Mouse (Mus musculus): ENCODE results near the gene Olfr1242. TPM values are rescaled to one million over a fixed set of nuclear protein-coding genes. Genes with fewer than 3 reads are reported as not detected.

Olfr1242 gene
- not detected in 2 replicates for polyA plus RNA-seq (2015; fragmentation: Nextera tagmentation; extraction: Ambion mirVana)

DNA sequence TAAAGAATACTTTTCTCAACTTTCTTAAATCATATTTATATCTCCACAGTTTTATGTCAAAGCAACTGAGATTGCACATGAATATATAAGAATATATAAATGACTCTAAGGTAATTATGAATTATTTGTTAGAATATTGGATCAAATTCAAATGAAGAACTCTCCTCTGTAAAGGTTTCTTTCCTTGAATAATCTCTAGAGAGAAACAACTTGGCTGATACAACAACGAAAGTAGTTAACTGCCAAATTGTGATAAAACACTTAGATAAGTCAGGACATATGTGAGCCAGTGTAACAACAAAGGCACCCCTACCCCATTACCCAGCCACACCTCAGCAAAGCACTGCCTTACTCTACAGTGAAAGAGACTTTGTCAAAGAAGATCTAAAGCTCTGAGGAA, at the start of gene Olfr1242:
Olfr1242 (minus strand) TSS at position 101 of the 400 bp plus-strand sequence.
- Histone ChIP-seq H3K4me1 (ENCODE audit: control insufficient read depth, insufficient read depth, low read length) (no peaks in the 10 kb centered on the region), H3K27ac (ENCODE audit: low read length) (no peak within 1 kb of the TSS), H3K36me3 (ENCODE audit: control insufficient read depth, insufficient read depth, low read length) (no peaks in the 10 kb centered on the region), H3K4me2 (ENCODE audit: low read depth, low read length) (no peak within 1 kb of the TSS), H3K9me3 (replicated peaks; ENCODE audit: control insufficient read depth, low read length) (no peaks in the 10 kb centered on the region), H3K9ac (ENCODE audit: low read length) (no peak within 1 kb of the TSS), H3K27me3 (ENCODE audit: control insufficient read depth, insufficient read depth, low read length) (no peaks in the 10 kb centered on the region), H3K4me3 (replicated peaks; ENCODE audit: low read length) (no peak within 1 kb of the TSS)
- ATAC-seq (ENCODE audit: insufficient read depth, low FRiP score): no peak
- WGBS: 54% methylated on average over 1 of the region's 1 CpGs

DNA sequence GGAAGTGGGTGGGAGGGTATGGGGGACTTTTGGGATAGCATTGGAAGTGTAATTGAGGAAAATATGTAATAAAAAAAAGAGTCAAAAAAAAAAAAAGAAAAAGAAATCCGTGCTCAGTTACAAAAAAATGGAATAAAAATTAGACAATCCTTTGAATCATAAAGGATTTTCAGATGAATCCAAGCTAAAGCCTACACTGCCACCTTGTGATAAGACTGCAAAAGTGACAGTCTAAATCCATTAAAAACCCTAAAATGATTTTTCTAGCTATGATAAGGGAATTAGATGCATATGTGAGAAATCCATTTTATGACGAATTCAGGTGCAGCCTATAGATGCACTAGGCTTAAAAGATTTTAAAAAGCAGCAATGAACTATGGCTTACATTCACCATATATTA, 46.4 kb upstream of the Olfr1242 start:
- WGBS: 41% methylated on average over 2 of the region's 2 CpGs
- no peaks in the 10 kb centered on the region for H3K36me3 ChIP-seq (ENCODE audit: control insufficient read depth, insufficient read depth, low read length)
- no peak overlapping the region for H3K4me2 ChIP-seq (ENCODE audit: low read depth, low read length)
- no peaks in the 10 kb centered on the region for H3K27me3 ChIP-seq (ENCODE audit: control insufficient read depth, insufficient read depth, low read length)
- no peaks in the 10 kb centered on the region for H3K4me1 ChIP-seq (ENCODE audit: control insufficient read depth, insufficient read depth, low read length)
- no peaks in the 10 kb centered on the region for H3K9me3 ChIP-seq (replicated peaks; ENCODE audit: control insufficient read depth, low read length)
- H3K9ac ChIP-seq (ENCODE audit: low read length): no peak overlapping the region
- H3K27ac ChIP-seq (ENCODE audit: low read length): no peak overlapping the region
- no peak for ATAC-seq (ENCODE audit: insufficient read depth, low FRiP score)
- H3K4me3 ChIP-seq (replicated peaks; ENCODE audit: low read length): no peak overlapping the region

DNA sequence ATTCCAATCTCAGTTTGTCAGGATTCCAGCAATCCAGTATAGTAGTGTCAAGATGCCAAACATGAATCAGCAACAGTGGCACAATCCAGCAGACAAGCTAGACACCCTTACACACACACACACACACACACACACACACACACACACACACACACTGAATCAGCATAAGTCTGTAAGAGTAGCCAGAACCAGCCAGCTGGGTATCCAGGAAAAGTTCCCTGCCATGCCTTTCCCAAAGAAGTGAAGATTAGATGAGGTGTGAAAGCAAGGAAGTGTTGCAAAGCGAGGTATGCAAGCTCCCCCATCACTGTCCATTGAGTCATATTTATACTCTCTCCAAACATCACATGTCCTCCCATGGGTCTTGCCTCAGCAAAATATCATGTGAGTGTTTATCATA, 41.8 kb upstream of the Olfr1242 start:
- H3K36me3 ChIP-seq (ENCODE audit: control insufficient read depth, insufficient read depth, low read length): no peaks in the 10 kb centered on the region
- H3K4me1 ChIP-seq (ENCODE audit: control insufficient read depth, insufficient read depth, low read length): no peaks in the 10 kb centered on the region
- H3K4me3 ChIP-seq (replicated peaks; ENCODE audit: low read length): no peak overlapping the region
- no peaks in the 10 kb centered on the region for H3K27me3 ChIP-seq (ENCODE audit: control insufficient read depth, insufficient read depth, low read length)
- no peak overlapping the region for H3K27ac ChIP-seq (ENCODE audit: low read length)
- no peak overlapping the region for H3K4me2 ChIP-seq (ENCODE audit: low read depth, low read length)
- H3K9ac ChIP-seq (ENCODE audit: low read length): no peak overlapping the region
- 61% methylated on average over 1 of the region's 1 CpGs for WGBS
- no peaks in the 10 kb centered on the region for H3K9me3 ChIP-seq (replicated peaks; ENCODE audit: control insufficient read depth, low read length)
- no peak for ATAC-seq (ENCODE audit: insufficient read depth, low FRiP score)

DNA sequence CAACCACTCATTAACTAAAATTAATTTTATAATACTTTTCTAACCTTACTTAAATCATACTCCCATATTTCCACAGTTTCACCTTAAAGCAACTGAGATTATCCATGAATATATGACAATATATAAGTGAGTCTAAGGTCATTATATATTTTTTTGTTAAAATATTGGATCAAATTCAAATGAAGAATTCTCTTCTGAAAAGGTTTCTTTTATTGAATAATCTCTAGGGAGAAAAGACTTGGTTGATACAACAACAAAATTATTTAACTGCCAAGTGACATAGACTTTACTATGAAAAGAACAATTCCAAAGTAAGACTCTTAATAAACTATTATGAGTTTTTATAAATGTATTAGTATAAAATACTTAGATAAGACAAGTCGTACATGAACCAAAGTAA, 33.3 kb upstream of the Olfr1242 start, which contains the start of gene Olfr1243:
Olfr1243 (minus strand) TSS at position 101 of the 400 bp plus-strand sequence.
- Histone ChIP-seq H3K27ac (ENCODE audit: low read length) (no peak within 1 kb of the TSS), H3K4me1 (ENCODE audit: control insufficient read depth, insufficient read depth, low read length) (no peaks in the 10 kb centered on the region), H3K4me3 (replicated peaks; ENCODE audit: low read length) (no peak within 1 kb of the TSS), H3K36me3 (ENCODE audit: control insufficient read depth, insufficient read depth, low read length) (no peaks in the 10 kb centered on the region), H3K27me3 (ENCODE audit: control insufficient read depth, insufficient read depth, low read length) (no peaks in the 10 kb centered on the region), H3K4me2 (ENCODE audit: low read depth, low read length) (no peak within 1 kb of the TSS), H3K9me3 (replicated peaks; ENCODE audit: control insufficient read depth, low read length) (no peaks in the 10 kb centered on the region), H3K9ac (ENCODE audit: low read length) (no peak within 1 kb of the TSS)
- no peak for ATAC-seq (ENCODE audit: insufficient read depth, low FRiP score)
- whole genome bisulfite sequencing: 92% methylated on average over 1 of the region's 1 CpGs

DNA sequence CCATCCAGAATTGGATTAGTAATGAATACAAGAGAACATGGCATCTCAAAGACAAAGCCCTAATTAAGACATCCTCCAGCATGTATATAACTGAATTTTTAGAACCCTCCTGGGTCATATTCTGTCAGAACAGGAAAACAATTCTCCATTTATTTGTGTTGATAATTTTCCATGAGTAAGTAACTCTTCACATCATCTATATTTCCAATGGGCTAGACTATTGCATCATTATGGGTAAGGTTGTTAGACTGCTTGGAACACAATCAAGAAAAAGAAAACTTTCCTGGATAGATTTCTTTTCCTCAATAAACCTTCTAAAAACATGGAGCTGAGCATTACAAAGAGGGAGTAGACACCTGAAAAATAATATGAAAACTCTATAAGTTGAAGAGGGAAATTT, 11.1 kb downstream of the Olfr1242 start, which contains the start of gene Olfr1241:
Olfr1241 (minus strand) TSS at position 101 of the 400 bp plus-strand sequence.
- no peak for ATAC-seq (ENCODE audit: insufficient read depth, low FRiP score)
- no peaks in the 10 kb centered on the region for H3K9me3 ChIP-seq (replicated peaks; ENCODE audit: control insufficient read depth, low read length)

DNA sequence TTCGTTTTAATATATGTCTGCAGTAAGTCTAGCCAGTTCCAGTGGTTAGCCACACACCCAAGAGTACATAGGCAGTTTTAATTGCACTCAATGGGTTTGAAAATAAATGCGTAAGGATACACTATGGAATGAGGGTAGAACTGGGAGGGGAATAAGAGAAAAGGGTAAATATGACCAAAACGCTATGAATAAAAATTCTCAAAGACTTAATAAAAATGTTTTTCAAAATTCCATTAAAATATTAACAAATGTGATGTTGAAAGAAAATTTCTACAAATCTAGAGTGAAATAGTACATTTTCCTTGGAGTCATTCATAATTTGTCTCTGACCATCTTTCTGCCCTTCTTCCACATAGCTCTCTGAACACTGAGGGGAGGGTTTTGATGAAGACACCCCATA, 55.2 kb downstream of the Olfr1242 start, which contains the start of gene Olfr1240:
Olfr1240 (minus strand) TSS at position 101 of the 400 bp plus-strand sequence.
- Histone ChIP-seq H3K36me3 (ENCODE audit: control insufficient read depth, insufficient read depth, low read length) (no peaks in the 10 kb centered on the region), H3K4me2 (ENCODE audit: low read depth, low read length) (no peak within 1 kb of the TSS), H3K9me3 (replicated peaks; ENCODE audit: control insufficient read depth, low read length) (no peaks in the 10 kb centered on the region), H3K4me1 (ENCODE audit: control insufficient read depth, insufficient read depth, low read length) (no peaks in the 10 kb centered on the region), H3K9ac (ENCODE audit: low read length) (no peak within 1 kb of the TSS), H3K27ac (ENCODE audit: low read length) (no peak within 1 kb of the TSS), H3K27me3 (ENCODE audit: control insufficient read depth, insufficient read depth, low read length) (no peaks in the 10 kb centered on the region), H3K4me3 (replicated peaks; ENCODE audit: low read length) (no peak within 1 kb of the TSS)
- WGBS: 82% methylated on average over 3 of the region's 3 CpGs
- ATAC-seq (ENCODE audit: insufficient read depth, low FRiP score): no peak

More for the DNA sequence above, 11.1 kb downstream of the Olfr1242 start, which contains the start of gene Olfr1241:
- H3K4me1 ChIP-seq (ENCODE audit: control insufficient read depth, insufficient read depth, low read length): no peaks in the 10 kb centered on the region
- no peaks in the 10 kb centered on the region for H3K27me3 ChIP-seq (ENCODE audit: control insufficient read depth, insufficient read depth, low read length)
- H3K4me3 ChIP-seq (replicated peaks; ENCODE audit: low read length): no peak within 1 kb of the TSS
- H3K4me2 ChIP-seq (ENCODE audit: low read depth, low read length): no peak within 1 kb of the TSS
- H3K27ac ChIP-seq (ENCODE audit: low read length): no peak within 1 kb of the TSS
- no peaks in the 10 kb centered on the region for H3K36me3 ChIP-seq (ENCODE audit: control insufficient read depth, insufficient read depth, low read length)
- H3K9ac ChIP-seq (ENCODE audit: low read length): no peak within 1 kb of the TSS

Other genes with a start within 250 kb of the Olfr1242 start
- not detected in 2 replicates for gene Olfr1228, start 244.3 kb downstream of the Olfr1242 start, polyA plus RNA-seq (2015; fragmentation: Nextera tagmentation; extraction: Ambion mirVana)
- gene Olfr1229, start 210.3 kb downstream of the Olfr1242 start, polyA plus RNA-seq (2015; fragmentation: Nextera tagmentation; extraction: Ambion mirVana): not detected in 2 replicates
- not detected in 2 replicates for gene Olfr1230, start 201.1 kb downstream of the Olfr1242 start, polyA plus RNA-seq (2015; fragmentation: Nextera tagmentation; extraction: Ambion mirVana)
- gene Olfr1231, start 191.3 kb downstream of the Olfr1242 start, polyA plus RNA-seq (2015; fragmentation: Nextera tagmentation; extraction: Ambion mirVana): not detected in 2 replicates
- not detected in 2 replicates for gene Olfr1232, start 168.7 kb downstream of the Olfr1242 start, polyA plus RNA-seq (2015; fragmentation: Nextera tagmentation; extraction: Ambion mirVana)
- not detected in 2 replicates for gene Olfr1233, start 155.9 kb downstream of the Olfr1242 start, polyA plus RNA-seq (2015; fragmentation: Nextera tagmentation; extraction: Ambion mirVana)
- gene Olfr1234, start 133.5 kb downstream of the Olfr1242 start, polyA plus RNA-seq (2015; fragmentation: Nextera tagmentation; extraction: Ambion mirVana): not detected in 2 replicates
- gene Olfr1238, start 88.7 kb downstream of the Olfr1242 start, polyA plus RNA-seq (2015; fragmentation: Nextera tagmentation; extraction: Ambion mirVana): not detected in 2 replicates
- gene Olfr1239, start 77.9 kb downstream of the Olfr1242 start, polyA plus RNA-seq (2015; fragmentation: Nextera tagmentation; extraction: Ambion mirVana): not detected in 2 replicates
- not detected in 2 replicates for gene Olfr1240, start 55.3 kb downstream of the Olfr1242 start, polyA plus RNA-seq (2015; fragmentation: Nextera tagmentation; extraction: Ambion mirVana)
- gene Olfr1241, start 11.2 kb downstream of the Olfr1242 start, polyA plus RNA-seq (2015; fragmentation: Nextera tagmentation; extraction: Ambion mirVana): not detected in 2 replicates
- not detected in 2 replicates for gene Olfr1243, start 33.2 kb upstream of the Olfr1242 start, polyA plus RNA-seq (2015; fragmentation: Nextera tagmentation; extraction: Ambion mirVana)
- gene Olfr1245, start 80.1 kb upstream of the Olfr1242 start, polyA plus RNA-seq (2015; fragmentation: Nextera tagmentation; extraction: Ambion mirVana): not detected in 2 replicates
- not detected in 2 replicates for gene Olfr1246, start 94.8 kb upstream of the Olfr1242 start, polyA plus RNA-seq (2015; fragmentation: Nextera tagmentation; extraction: Ambion mirVana)
- gene Olfr1247, start 115.8 kb upstream of the Olfr1242 start, polyA plus RNA-seq (2015; fragmentation: Nextera tagmentation; extraction: Ambion mirVana): not detected in 2 replicates
- gene Olfr1248, start 119.9 kb upstream of the Olfr1242 start, polyA plus RNA-seq (2015; fragmentation: Nextera tagmentation; extraction: Ambion mirVana): not detected in 2 replicates
- not detected in 2 replicates for gene Olfr1249, start 136.6 kb upstream of the Olfr1242 start, polyA plus RNA-seq (2015; fragmentation: Nextera tagmentation; extraction: Ambion mirVana)
- not detected in 2 replicates for gene Olfr1250, start 163.1 kb upstream of the Olfr1242 start, polyA plus RNA-seq (2015; fragmentation: Nextera tagmentation; extraction: Ambion mirVana)
- not detected in 2 replicates for gene Olfr1251, start 173.6 kb upstream of the Olfr1242 start, polyA plus RNA-seq (2015; fragmentation: Nextera tagmentation; extraction: Ambion mirVana)
- gene Olfr1252, start 226.7 kb upstream of the Olfr1242 start, polyA plus RNA-seq (2015; fragmentation: Nextera tagmentation; extraction: Ambion mirVana): not detected in 2 replicates

Data from stomach, embryonic 16.5 days (tissue).